Mouse (Mus musculus): ENCODE measurements around the gene Grid1. TPM values are rescaled to one million over a fixed set of nuclear protein-coding genes. Genes with fewer than 3 reads are reported as not detected.
A peak's percentile ranks its signal among the peaks of the same experiment; 100 is the strongest.

The Grid1 gene
- polyA plus RNA-seq, 1 experiment from 2014 or later = 0.40 TPM

DNA sequence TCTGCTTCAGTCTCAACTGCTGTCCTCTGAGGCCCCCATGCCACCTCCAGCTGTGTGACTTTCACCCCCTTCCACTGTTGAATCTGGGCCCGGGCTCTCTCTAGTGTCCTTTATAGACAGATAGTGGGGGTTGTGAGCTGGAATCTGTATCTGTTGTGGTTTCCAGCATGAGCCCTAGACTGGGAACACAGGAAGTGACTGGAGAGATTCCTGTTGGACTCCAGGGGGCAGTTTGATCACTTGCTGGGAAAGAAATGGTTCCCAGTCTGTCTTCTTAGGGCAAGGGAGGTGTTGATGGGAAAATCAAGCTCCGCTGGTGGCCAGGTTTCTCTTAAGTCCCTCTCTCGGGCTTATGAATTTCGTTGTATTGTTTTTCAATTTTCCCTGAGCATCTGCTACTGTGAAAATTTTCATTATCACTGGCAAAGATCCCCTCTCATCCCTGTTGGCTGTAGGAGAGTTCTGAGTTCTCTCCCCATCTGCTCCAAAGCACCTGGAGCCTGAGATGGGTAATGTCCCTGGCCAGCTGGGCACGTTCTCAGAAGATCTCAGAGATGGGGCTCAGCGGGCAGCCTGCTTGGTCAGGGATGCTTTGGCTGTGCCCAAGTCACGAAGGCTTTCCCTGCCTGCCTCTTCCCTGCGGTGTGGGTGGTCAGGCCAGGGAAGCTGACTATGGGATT lies 110.3 kb downstream of the Grid1 start:
- no peak overlapping the region for H3K27ac ChIP-seq
- 73% methylated on average over 8 of the region's 8 CpGs for WGBS
- no peaks in the 10 kb centered on the region for H3K27me3 ChIP-seq
- H3K4me2 ChIP-seq = no peak overlapping the region
- no peaks in the 10 kb centered on the region for H3K9me3 ChIP-seq
- no peaks in the 10 kb centered on the region for H3K4me1 ChIP-seq
- no peaks in the 10 kb centered on the region for H3K36me3 ChIP-seq
- no peak for ATAC-seq (ENCODE audit: borderline replicate concordance, extremely low read depth, low FRiP score, low TSS enrichment)
- H3K4me3 ChIP-seq = no peak overlapping the region
- no peak overlapping the region for H3K9ac ChIP-seq

DNA sequence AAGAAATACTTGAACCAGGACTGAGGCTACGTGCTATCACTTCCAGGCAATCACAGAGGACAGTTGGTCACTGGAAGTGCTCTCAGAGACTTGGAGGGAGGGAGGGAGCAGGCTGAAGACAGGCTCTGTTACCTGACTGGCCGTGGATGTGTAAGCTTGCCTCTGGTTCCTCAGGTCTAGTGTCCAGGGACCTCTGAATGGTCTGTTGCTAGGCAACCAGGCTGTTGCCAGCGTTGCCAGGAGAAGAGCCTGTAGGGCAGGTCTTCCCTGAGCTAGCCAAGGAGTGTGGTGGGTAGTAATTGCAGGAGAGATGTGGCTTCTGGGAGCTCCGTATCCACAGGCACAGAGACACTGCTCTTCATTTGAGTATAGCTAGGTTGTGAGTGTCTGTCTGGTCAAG lies 113.3 kb downstream of the Grid1 start:
- no peak overlapping the region for H3K27ac ChIP-seq
- H3K4me2 ChIP-seq = no peak overlapping the region
- no peak overlapping the region for H3K4me3 ChIP-seq
- H3K36me3 ChIP-seq = no peaks in the 10 kb centered on the region
- H3K4me1 ChIP-seq = no peaks in the 10 kb centered on the region
- ATAC-seq (ENCODE audit: borderline replicate concordance, extremely low read depth, low FRiP score, low TSS enrichment) = no peak
- H3K27me3 ChIP-seq = no peaks in the 10 kb centered on the region
- H3K9ac ChIP-seq = no peak overlapping the region
- no peaks in the 10 kb centered on the region for H3K9me3 ChIP-seq
- 45% methylated on average over 4 of the region's 4 CpGs for WGBS

GRCm38 (mm10) chr14:34936192-34936770 lies 116.4 kb downstream of the Grid1 start:
- Histone ChIP-seq H3K9me3 (no peaks in the 10 kb centered on the region), H3K4me1 (no peaks in the 10 kb centered on the region), H3K36me3 (no peaks in the 10 kb centered on the region), H3K4me2 (no peak overlapping the region), H3K27me3 (no peaks in the 10 kb centered on the region), H3K27ac (no peak overlapping the region), H3K4me3 (no peak overlapping the region), H3K9ac (no peak overlapping the region)
- 46% methylated on average over 13 of the region's 13 CpGs for WGBS
- no peak for ATAC-seq (ENCODE audit: borderline replicate concordance, extremely low read depth, low FRiP score, low TSS enrichment)

GRCm38 (mm10) chr14:34944390-34944979 lies 124.6 kb downstream of the Grid1 start:
- Histone ChIP-seq H3K4me2 (no peak overlapping the region), H3K27ac (no peak overlapping the region), H3K36me3 (no peaks in the 10 kb centered on the region), H3K27me3 (no peaks in the 10 kb centered on the region), H3K4me1 (no peaks in the 10 kb centered on the region), H3K9me3 (no peaks in the 10 kb centered on the region), H3K9ac (no peak overlapping the region), H3K4me3 (no peak overlapping the region)
- ATAC-seq (ENCODE audit: borderline replicate concordance, extremely low read depth, low FRiP score, low TSS enrichment) = no peak
- 82% methylated on average over 14 of the region's 14 CpGs for WGBS

DNA sequence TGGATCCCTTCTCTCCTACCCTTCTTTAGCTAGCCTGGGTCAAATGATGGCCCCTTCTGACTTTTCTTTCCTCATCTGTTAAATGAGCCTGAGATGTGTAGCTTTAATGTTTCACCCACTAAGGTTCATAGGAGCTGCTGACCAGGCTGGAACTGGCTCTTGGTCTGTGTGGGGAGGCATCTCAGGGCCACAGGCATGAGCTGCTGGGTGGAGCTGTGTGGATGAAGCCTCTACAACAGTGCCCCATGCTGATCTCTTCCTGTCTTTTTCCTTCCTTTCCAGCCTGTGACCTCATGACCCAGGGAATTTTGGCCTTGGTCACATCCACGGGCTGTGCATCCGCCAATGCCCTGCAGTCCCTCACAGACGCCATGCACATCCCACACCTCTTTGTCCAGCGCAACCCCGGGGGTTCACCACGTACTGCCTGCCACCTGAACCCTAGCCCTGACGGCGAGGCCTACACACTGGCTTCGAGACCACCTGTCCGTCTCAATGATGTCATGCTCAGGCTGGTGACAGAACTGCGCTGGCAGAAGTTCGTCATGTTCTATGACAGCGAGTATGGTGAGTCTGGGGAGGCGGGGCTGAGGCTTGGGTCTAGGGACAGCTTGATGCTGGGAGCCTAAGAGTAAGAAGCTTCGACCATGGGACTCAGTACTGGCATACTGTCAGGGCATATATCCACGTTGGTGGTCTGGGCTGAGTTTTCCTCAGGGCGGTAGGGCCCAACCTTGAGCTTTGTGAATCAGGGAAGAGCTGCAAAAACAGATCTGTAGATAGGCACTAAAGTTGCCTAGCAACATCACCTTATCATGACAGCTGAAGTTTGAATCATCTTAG lies 125.8 kb downstream of the Grid1 start:
- Histone ChIP-seq H3K9ac (no peak overlapping the region), H3K36me3 (no peaks in the 10 kb centered on the region), H3K9me3 (no peaks in the 10 kb centered on the region), H3K27ac (no peak overlapping the region), H3K27me3 (no peaks in the 10 kb centered on the region), H3K4me3 (no peak overlapping the region), H3K4me2 (no peak overlapping the region), H3K4me1 (no peaks in the 10 kb centered on the region)
- peak; percentile 59 for ATAC-seq (ENCODE audit: borderline replicate concordance, extremely low read depth, low FRiP score, low TSS enrichment)
- WGBS = 79% methylated on average over 17 of the region's 17 CpGs

DNA sequence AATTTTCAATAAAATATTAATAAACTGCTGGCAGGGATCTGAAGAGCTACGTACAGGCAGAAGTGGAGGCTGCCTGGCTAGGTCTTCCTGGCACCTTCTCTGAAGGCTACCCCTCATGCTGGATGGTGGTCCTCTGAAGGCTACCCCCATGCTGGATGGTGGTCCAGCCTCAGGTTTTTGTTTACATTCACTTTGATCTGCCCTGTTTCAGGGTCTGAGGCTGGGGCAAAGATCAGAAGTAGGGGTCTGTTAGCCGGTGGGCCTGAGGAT lies 126.3 kb downstream of the Grid1 start:
- WGBS = 60% methylated on average over 2 of the region's 2 CpGs
- Histone ChIP-seq H3K4me2 (no peak overlapping the region), H3K4me3 (no peak overlapping the region), H3K27me3 (no peaks in the 10 kb centered on the region), H3K9me3 (no peaks in the 10 kb centered on the region), H3K27ac (no peak overlapping the region), H3K9ac (no peak overlapping the region), H3K4me1 (no peaks in the 10 kb centered on the region), H3K36me3 (no peaks in the 10 kb centered on the region)
- no peak for ATAC-seq (ENCODE audit: borderline replicate concordance, extremely low read depth, low FRiP score, low TSS enrichment)

GRCm38 (mm10) chr14:34948249-34948648 lies 128.3 kb downstream of the Grid1 start:
- Histone ChIP-seq H3K4me2 (no peak overlapping the region), H3K27me3 (no peaks in the 10 kb centered on the region), H3K9ac (no peak overlapping the region), H3K9me3 (no peaks in the 10 kb centered on the region), H3K4me3 (no peak overlapping the region), H3K27ac (no peak overlapping the region), H3K36me3 (no peaks in the 10 kb centered on the region), H3K4me1 (no peaks in the 10 kb centered on the region)
- no peak for ATAC-seq (ENCODE audit: borderline replicate concordance, extremely low read depth, low FRiP score, low TSS enrichment)
- 68% methylated on average over 6 of the region's 6 CpGs for WGBS

DNA sequence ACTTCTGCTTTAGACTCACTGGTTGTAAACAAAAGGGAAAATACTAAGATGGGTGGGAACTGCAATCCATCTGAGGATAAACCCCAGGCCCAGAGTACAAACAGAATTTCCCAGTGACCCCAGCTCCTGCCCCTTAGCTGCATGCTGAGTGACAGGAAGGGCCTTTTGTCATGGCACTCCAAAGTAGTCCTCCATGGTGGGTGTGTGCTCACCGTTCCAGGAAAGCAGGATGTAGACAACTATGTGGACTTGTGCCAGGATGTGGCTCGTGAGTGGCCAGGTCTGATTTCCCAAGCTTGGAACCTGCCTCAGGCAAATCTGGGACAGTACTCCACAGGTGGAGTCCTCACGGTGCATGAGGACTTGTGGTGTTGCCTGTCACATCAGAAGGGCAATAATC lies 132.4 kb downstream of the Grid1 start:
- Histone ChIP-seq H3K4me1 (no peaks in the 10 kb centered on the region), H3K4me3 (no peak overlapping the region)
- WGBS = 51% methylated on average over 3 of the region's 3 CpGs

DNA sequence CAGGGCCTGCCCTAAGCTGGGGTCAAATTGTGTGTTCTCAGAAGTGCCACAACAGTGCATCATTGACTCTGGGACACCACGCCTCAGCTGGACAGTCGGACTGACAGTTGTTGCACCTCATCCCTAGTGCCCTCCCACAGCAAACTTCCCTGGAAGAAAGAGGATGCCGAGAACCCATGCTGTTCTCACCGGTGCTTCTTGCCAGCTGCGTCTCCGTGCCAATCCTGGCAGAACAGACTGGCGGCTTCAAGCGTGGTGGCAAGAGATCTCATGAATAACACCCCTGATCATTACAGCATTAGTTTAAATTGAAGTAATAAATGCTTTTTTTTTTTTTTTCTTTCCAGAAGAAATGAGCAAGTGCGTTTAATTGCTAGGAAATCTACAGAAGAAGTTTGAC lies 133.7 kb downstream of the Grid1 start:
- H3K4me3 ChIP-seq = no peak overlapping the region
- H3K9me3 ChIP-seq = no peaks in the 10 kb centered on the region
- H3K27ac ChIP-seq = no peak overlapping the region
- no peaks in the 10 kb centered on the region for H3K27me3 ChIP-seq
- H3K9ac ChIP-seq = no peak overlapping the region
- no peak overlapping the region for H3K4me2 ChIP-seq
- no peaks in the 10 kb centered on the region for H3K36me3 ChIP-seq
- no peak for ATAC-seq (ENCODE audit: borderline replicate concordance, extremely low read depth, low FRiP score, low TSS enrichment)
- no peaks in the 10 kb centered on the region for H3K4me1 ChIP-seq
- WGBS = 84% methylated on average over 9 of the region's 9 CpGs

More for the DNA sequence above, 132.4 kb downstream of the Grid1 start:
- H3K36me3 ChIP-seq = no peaks in the 10 kb centered on the region
- no peak for ATAC-seq (ENCODE audit: borderline replicate concordance, extremely low read depth, low FRiP score, low TSS enrichment)
- no peak overlapping the region for H3K4me2 ChIP-seq
- no peaks in the 10 kb centered on the region for H3K9me3 ChIP-seq
- H3K27ac ChIP-seq = no peak overlapping the region
- H3K9ac ChIP-seq = no peak overlapping the region
- no peaks in the 10 kb centered on the region for H3K27me3 ChIP-seq

DNA sequence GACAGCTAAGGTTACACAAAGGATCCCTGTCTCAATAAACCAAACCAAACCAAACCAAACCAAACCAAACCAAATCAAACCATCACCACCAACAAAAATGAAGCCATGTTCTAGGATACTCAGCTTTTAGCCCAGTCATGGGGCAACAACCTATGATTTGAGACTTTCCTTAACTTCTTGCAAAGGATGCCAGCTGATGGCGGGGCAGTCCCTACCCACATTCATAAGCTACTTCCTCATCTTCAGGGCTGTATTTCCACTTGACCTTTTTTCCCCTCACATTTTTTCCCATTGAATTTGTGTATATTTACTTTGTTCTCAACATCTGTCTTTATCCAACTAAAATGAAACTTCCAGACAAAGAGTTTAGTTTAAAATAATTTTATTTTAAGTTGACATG lies 135.8 kb downstream of the Grid1 start:
- no peaks in the 10 kb centered on the region for H3K27me3 ChIP-seq
- ATAC-seq (ENCODE audit: borderline replicate concordance, extremely low read depth, low FRiP score, low TSS enrichment) = no peak
- H3K4me1 ChIP-seq = no peaks in the 10 kb centered on the region
- H3K27ac ChIP-seq = no peak overlapping the region
- H3K4me3 ChIP-seq = no peak overlapping the region
- H3K9me3 ChIP-seq = no peaks in the 10 kb centered on the region
- WGBS = 72% methylated on average over 1 of the region's 1 CpGs
- no peaks in the 10 kb centered on the region for H3K36me3 ChIP-seq
- no peak overlapping the region for H3K9ac ChIP-seq
- no peak overlapping the region for H3K4me2 ChIP-seq

- no peak overlapping the region for H3K9ac ChIP-seq
- H3K4me1 ChIP-seq = no peaks in the 10 kb centered on the region
- 53% methylated on average over 6 of the region's 6 CpGs for WGBS
- H3K27ac ChIP-seq = no peak overlapping the region
- H3K36me3 ChIP-seq = no peaks in the 10 kb centered on the region
- no peaks in the 10 kb centered on the region for H3K27me3 ChIP-seq
- no peak; the same call in 1 of the 2 replicates for ATAC-seq (ENCODE audit: borderline replicate concordance, extremely low read depth, low FRiP score, low TSS enrichment)
- H3K4me3 ChIP-seq = no peak overlapping the region
- no peaks in the 10 kb centered on the region for H3K9me3 ChIP-seq
- H3K4me2 ChIP-seq = no peak overlapping the region
Measured at GRCm38 (mm10) chr14:34960227-34960626, 140.3 kb downstream of the Grid1 start.

- Histone ChIP-seq H3K9me3 (no peaks in the 10 kb centered on the region), H3K4me3 (no peak overlapping the region), H3K4me1 (no peaks in the 10 kb centered on the region), H3K27me3 (no peaks in the 10 kb centered on the region), H3K27ac (no peak overlapping the region), H3K9ac (no peak overlapping the region), H3K36me3 (no peaks in the 10 kb centered on the region), H3K4me2 (no peak overlapping the region)
- 81% methylated on average over 4 of the region's 4 CpGs for WGBS
- no peak for ATAC-seq (ENCODE audit: borderline replicate concordance, extremely low read depth, low FRiP score, low TSS enrichment)
Measured at GRCm38 (mm10) chr14:34963616-34964168, 143.8 kb downstream of the Grid1 start.

All from lung, embryonic 15.5 days (tissue).